Mouse (Mus musculus) small intestine, adult 2 months (tissue): Measurements from ENCODE around the gene Jag2.

Source experiments
- CTCF ChIP-seq: fragments of 200-500 bp; IDR thresholded peaks from 2 replicates; pipeline ENCODE4 v1.5.1; 2012; ENCODE audit warnings: low read depth, mild to moderate bottlenecking, control low read depth, inconsistent platforms, low read length, moderate library complexity, mixed read lengths; ENCODE audit not compliant: insufficient replicate concordance, insufficient read length; ENCODE audit errors: extremely low read depth
- POLR2A ChIP-seq: fragments of 200-500 bp; IDR thresholded peaks from 2 replicates; pipeline ENCODE4 v1.6.1; 2012; ENCODE audit warnings: low read depth, mild to moderate bottlenecking, control low read depth, inconsistent platforms, low read length, moderate library complexity

GRCm38 (mm10) chr12:112880661-112881060 lies 48.9 kb downstream of the Jag2 start:
- TF ChIP-seq POLR2A (no peak), CTCF (no peak)
